Mouse (Mus musculus) intestine, embryonic 14.5 days (tissue): ENCODE data around the gene Sdk2. TPM values are rescaled to one million over a fixed set of nuclear protein-coding genes. Genes with fewer than 3 reads are reported as not detected.
A peak's percentile ranks its signal among the peaks of the same experiment; 100 is the strongest.

Source experiments
- ATAC-seq: fragments of 200-750 bp; cut with Nextera tagmentation; replicated peaks from 2 replicates; pipeline ENCODE4 v1.8.0; 2017; ENCODE audit warnings: low read depth, moderate number of reproducible peaks, moderate TSS enrichment, moderate library complexity; ENCODE audit not compliant: low FRiP score, low TSS enrichment
- DNase-seq: peaks from one replicate; pipeline ENCODE4 v3.0.0-alpha.2; 2018; ENCODE audit warnings: low spot score
- H3K27ac ChIP-seq: fragments of 300-500 bp; sonication (generic); 2 replicates; pipeline ENCODE4 v1.5.1; 2014; ENCODE audit warnings: low read depth, mild to moderate bottlenecking, control low read depth
- H3K27me3 ChIP-seq: fragments of 300-500 bp; sonication (generic); replicated peaks from 2 replicates; pipeline ENCODE4 v1.6.1; 2014; ENCODE audit warnings: low read length, control low read depth; ENCODE audit not compliant: control insufficient read depth, insufficient read depth
- H3K36me3 ChIP-seq: fragments of 300-500 bp; sonication (generic); 2 replicates; pipeline ENCODE4 v1.6.1; 2014; ENCODE audit warnings: low read length, control low read depth; ENCODE audit not compliant: control insufficient read depth, insufficient read depth
- H3K4me1 ChIP-seq: fragments of 300-500 bp; sonication (generic); replicated peaks from 2 replicates; pipeline ENCODE4 v1.6.1; 2014; ENCODE audit warnings: low read length, control low read depth, mixed read lengths; ENCODE audit not compliant: control insufficient read depth, insufficient read depth
- H3K4me2 ChIP-seq: fragments of 300-500 bp; sonication (generic); 2 replicates; pipeline ENCODE4 v1.6.1; 2014; ENCODE audit warnings: low read length
- H3K4me3 ChIP-seq: fragments of 300-500 bp; sonication (generic); 2 replicates; pipeline ENCODE4 v1.5.1; 2014; ENCODE audit warnings: low read depth, low read length, control low read depth, mixed read lengths
- H3K9ac ChIP-seq: fragments of 300-500 bp; sonication (generic); 2 replicates; pipeline ENCODE4 v1.6.1; 2014; ENCODE audit warnings: mild to moderate bottlenecking, low read length
- H3K9me3 ChIP-seq: fragments of 300-500 bp; sonication (generic); 2 replicates; pipeline ENCODE4 v1.6.1; 2016; ENCODE audit warnings: low read length, control low read depth; ENCODE audit not compliant: control insufficient read depth
- WGBS: fragments of 180-500 bp; shearing (Covaris S2); extraction: QIAGEN DNeasy Blood & Tissue Kit; methylation state at CpG from one replicate; pipeline ENCODE4 v1.1.7; 2014; 5-methylcytosine and 5-hydroxymethylcytosine counted together
- polyA plus RNA-seq: library from polyadenylated mRNA; unstranded; fragments of >200 nt; fragmentation: Nextera tagmentation; extraction: Ambion mirVana; gene quantifications from 2 replicates; pipeline ENCODE4 v1.2.1, GENCODE M21; 2014

Sdk2 gene
- polyA plus RNA-seq, 1 experiment from 2014 or later: 3.1 TPM

DNA sequence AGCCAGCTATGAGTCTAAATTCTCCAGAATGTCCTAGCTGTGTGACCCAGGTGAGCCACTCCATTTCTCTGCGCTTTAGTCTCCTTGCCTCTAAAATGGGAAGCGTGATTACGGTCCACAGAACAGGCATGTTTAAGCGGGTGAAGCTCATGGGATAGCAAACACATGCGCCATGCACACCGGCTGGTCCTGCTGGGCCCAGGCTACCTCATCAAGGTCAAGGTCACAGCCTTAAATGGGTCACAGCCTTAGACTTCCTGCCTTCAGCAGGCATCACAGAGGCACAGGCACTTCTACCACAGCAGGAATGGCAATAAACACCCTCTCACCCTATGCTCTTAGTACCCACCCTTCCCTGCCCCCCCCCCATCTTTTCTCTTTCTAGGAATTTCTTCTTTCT is 72.9 kb downstream of the Sdk2 start:
- ATAC-seq: no peak
- WGBS: 95% methylated on average over 6 of the region's 6 CpGs
- H3K4me1 ChIP-seq: peaks cover 5% of the 10 kb centered on the region; the same call in 1 of the 2 replicates
- DNase-seq: no peak
- H3K4me3 ChIP-seq: no peak overlapping the region
- H3K27me3 ChIP-seq: no peaks in the 10 kb centered on the region
- H3K9me3 ChIP-seq: no peaks in the 10 kb centered on the region
- no peaks in the 10 kb centered on the region for H3K36me3 ChIP-seq
- no peak overlapping the region for H3K9ac ChIP-seq
- H3K4me2 ChIP-seq: no peak overlapping the region
- H3K27ac ChIP-seq: no peak overlapping the region

DNA sequence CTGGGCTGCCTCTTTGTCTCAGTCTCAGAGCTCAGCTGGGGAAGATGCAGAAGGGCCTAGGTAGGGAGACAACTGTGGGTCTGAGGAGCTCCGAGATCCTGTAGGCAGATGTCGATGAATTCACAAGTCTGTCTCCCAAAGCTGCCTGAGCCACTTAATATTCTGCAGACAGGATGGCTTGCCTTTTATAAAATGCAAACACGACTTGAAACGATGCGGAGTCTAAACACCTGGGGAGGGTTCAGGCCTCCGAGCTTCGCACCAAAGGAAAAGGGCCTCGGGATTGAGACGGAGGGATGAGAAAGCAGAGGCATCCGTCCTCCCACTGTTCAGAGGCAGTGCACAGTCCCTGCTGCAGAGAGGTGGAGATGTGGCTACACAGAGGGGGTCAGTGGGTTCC is 74.0 kb downstream of the Sdk2 start:
- WGBS: 74% methylated on average over 10 of the region's 10 CpGs
- ATAC-seq: no peak

DNA sequence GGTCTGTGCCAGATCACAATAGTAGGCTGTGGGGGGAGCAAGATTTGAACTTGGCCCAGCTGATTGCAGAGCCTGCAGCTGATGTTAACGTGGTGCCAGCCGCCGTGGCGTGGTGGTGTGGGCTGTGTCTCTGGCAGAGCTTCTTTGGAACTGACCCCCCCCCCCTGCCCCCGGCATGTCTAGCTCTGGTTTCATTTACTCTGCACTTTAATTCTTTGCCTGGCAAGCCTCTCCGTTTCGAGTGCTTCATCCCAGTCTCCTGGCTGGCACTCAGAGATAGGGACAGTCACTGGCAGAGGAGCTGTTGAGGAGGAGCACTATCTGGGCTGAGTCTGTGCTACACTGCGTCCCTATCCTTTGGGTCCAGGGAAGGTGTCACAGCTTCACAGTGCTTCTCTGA is 75.0 kb downstream of the Sdk2 start:
- Histone ChIP-seq H3K36me3 (no peaks in the 10 kb centered on the region), H3K27me3 (no peaks in the 10 kb centered on the region), H3K9ac (no peak overlapping the region), H3K4me3 (no peak overlapping the region), H3K4me1 (peaks cover 5% of the 10 kb centered on the region; the same call in 1 of the 2 replicates), H3K4me2 (no peak overlapping the region), H3K9me3 (no peaks in the 10 kb centered on the region), H3K27ac (no peak overlapping the region)
- no peak for ATAC-seq
- 72% methylated on average over 8 of the region's 8 CpGs for WGBS
- no peak for DNase-seq

More for the DNA sequence above, 74.0 kb downstream of the Sdk2 start:
- Histone ChIP-seq H3K27ac (no peak overlapping the region), H3K9me3 (no peaks in the 10 kb centered on the region), H3K9ac (no peak overlapping the region), H3K4me2 (no peak overlapping the region), H3K4me3 (no peak overlapping the region), H3K4me1 (peaks cover 5% of the 10 kb centered on the region; the same call in 1 of the 2 replicates), H3K27me3 (no peaks in the 10 kb centered on the region), H3K36me3 (no peaks in the 10 kb centered on the region)
- no peak for DNase-seq

DNA sequence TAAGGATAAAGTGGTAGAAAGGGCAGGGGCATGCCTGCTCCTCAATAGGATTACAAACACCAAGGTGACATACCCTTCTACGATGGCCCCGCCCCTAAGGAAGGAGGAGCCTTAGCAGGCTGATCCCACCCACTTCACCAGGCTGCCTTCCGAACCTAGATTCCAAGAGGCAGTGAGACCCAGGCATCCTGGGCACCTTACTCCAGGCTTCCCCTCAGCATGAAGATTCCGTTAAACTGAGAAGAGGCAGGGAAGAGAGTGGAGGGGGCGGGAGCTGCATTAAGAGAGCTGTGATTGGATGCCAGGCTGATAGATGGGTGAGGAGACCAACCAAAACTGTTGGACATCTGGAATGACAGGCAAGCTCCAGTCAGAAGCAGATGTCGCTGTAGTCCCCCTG is 76.4 kb downstream of the Sdk2 start:
- no peaks in the 10 kb centered on the region for H3K9me3 ChIP-seq
- 9% methylated on average over 6 of the region's 6 CpGs for WGBS
- H3K4me2 ChIP-seq: peak overlapping the region; percentile 38
- DNase-seq (peak; percentile 89), ATAC-seq (peak; percentile 64)
- H3K4me3 ChIP-seq: peak overlapping the region; percentile 20
- H3K4me1 ChIP-seq: peaks cover 16% of the 10 kb centered on the region
- no peaks in the 10 kb centered on the region for H3K36me3 ChIP-seq
- H3K27ac ChIP-seq: no peak overlapping the region
- H3K9ac ChIP-seq: no peak overlapping the region
- no peaks in the 10 kb centered on the region for H3K27me3 ChIP-seq

DNA sequence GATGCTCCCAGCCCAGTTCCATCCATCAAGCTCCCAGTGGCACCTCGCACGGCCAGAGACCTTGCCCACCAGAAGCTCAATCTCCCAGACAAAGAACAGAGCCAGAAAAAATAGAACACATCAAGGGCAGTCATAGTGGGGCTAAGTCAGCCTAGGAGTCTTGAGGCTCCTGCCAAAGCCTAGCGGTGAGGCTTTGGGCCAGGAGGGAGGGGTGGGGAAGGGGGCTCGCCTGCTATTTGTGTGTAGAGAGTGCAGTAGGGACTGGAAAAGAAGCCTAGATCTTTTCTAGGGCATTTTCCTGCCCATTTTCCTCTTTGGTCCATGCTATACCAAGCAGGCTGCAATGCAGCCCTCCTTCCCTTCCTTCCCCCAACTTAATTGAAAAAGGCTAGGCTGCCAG is 76.8 kb downstream of the Sdk2 start:
- Histone ChIP-seq H3K4me1 (peaks cover 17% of the 10 kb centered on the region), H3K27ac (no peak overlapping the region), H3K4me2 (peak overlapping the region; percentile 38), H3K9me3 (no peaks in the 10 kb centered on the region), H3K27me3 (no peaks in the 10 kb centered on the region), H3K4me3 (peak overlapping the region; percentile 20; the same call in 1 of the 2 replicates), H3K9ac (no peak overlapping the region), H3K36me3 (no peaks in the 10 kb centered on the region)
- no peak for ATAC-seq
- DNase-seq: no peak
- 27% methylated on average over 4 of the region's 4 CpGs for WGBS

DNA sequence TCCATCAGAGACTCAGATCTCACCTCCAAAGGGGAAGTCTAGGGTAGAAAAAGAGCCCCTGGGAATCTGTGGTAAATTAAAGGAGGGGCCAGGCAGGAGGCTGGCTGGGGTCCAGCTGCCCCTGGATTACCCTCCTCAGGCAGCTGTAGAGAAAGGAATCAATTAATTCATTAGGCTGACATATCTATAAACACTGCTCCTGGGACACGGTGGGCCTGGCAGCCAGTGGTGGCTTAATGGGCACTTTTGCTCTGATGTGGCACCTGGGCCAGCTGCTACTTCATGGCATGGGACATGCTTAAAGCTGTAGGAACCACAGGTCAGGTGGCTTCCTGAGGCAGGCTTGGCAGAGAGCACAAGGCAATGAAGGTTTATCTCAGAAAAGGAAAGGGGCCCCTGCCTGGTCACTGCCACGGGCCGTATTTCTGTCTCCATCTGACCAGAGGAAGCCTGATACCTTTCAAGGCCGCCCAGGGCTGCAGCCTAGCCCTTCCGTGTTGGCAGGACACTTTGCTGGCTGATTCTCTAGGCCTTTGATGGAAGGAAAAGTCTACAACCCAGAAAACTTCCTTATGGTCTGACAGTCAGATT is 80.9 kb downstream of the Sdk2 start:
- Histone ChIP-seq H3K4me3 (no peak overlapping the region), H3K9ac (no peak overlapping the region), H3K9me3 (no peaks in the 10 kb centered on the region), H3K4me2 (no peak overlapping the region), H3K36me3 (no peaks in the 10 kb centered on the region), H3K4me1 (peaks cover 33% of the 10 kb centered on the region), H3K27ac (no peak overlapping the region), H3K27me3 (no peaks in the 10 kb centered on the region)
- DNase-seq: no peak
- no peak for ATAC-seq
- 22% methylated on average over 5 of the region's 5 CpGs for WGBS

DNA sequence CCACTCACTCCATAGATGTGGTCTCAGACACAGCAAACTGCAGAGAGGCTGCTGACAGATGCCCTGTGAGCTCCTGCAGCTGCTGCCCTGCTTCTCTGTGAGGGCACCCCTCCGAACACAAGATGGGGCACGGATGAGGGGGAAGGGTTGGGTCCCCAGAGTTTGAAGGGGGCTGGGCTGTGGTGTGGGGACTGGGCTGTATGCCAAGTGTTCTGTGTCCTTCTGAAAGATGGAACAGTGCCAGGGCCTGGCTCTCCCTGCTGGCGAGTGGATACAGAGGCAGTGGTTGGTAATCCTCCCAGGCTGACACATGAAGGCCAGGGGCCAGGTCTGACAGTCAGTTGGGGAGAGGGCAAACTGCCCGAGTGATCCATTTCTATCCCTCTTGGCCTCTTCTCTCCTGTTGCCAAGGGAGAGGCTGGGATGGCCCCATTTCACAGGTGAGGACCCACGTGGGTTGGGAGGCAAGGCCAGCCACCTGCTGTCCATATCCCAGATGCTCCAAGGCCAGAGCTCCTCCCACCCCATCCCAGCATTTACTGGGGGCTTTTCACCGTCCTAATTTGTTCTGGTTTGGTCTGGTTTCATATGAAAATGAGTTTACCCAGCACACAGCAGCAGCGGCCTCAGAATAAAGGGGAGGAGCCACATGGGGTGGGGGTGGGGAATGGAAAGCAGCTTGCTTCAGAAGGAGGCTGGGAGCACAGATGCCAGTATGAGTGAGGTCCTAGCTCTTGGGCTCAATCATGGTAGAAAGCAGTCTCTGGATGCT is 84.9 kb downstream of the Sdk2 start:
- H3K4me3 ChIP-seq: no peak overlapping the region
- ATAC-seq: peak; percentile 45; the same call in 1 of the 2 replicates
- WGBS: 35% methylated on average over 7 of the region's 7 CpGs

DNA sequence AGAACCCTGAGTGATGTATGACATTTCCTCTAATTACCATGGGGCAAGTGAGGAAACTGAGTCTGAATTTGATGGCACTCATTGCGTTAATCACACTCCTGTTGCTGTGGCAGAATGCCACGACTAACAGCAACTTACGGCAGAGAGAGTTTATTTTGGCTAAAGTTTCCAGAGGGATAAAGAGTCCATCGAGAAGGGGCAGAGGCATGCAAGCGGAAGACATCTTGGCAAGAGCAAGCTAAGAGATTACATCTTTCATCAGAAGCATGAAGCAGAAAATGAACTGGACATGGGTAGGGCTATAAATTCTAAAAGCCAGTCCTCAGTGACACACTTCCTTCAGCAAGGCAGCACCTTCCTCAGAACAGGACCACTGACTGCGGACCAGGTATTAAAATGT is 85.8 kb downstream of the Sdk2 start:
- H3K27ac ChIP-seq: no peak overlapping the region

More for the DNA sequence above, 84.9 kb downstream of the Sdk2 start:
- Histone ChIP-seq H3K4me2 (no peak overlapping the region), H3K27me3 (no peaks in the 10 kb centered on the region), H3K9ac (no peak overlapping the region), H3K36me3 (no peaks in the 10 kb centered on the region), H3K4me1 (peaks cover 29% of the 10 kb centered on the region), H3K9me3 (no peaks in the 10 kb centered on the region), H3K27ac (0 out of 2 replicates have a peak overlapping the region, but pooled peaks have one; percentile 2)
- no peak for DNase-seq

More for the DNA sequence above, 85.8 kb downstream of the Sdk2 start:
- ATAC-seq (no peak), DNase-seq (no peak)
- Histone ChIP-seq H3K4me3 (no peak overlapping the region), H3K4me2 (no peak overlapping the region), H3K4me1 (peaks cover 23% of the 10 kb centered on the region), H3K27me3 (no peaks in the 10 kb centered on the region), H3K9ac (no peak overlapping the region), H3K9me3 (no peaks in the 10 kb centered on the region), H3K36me3 (no peaks in the 10 kb centered on the region)
- 74% methylated on average over 6 of the region's 6 CpGs for WGBS
